Mouse (Mus musculus) heart, postnatal 10 days (tissue): Measurements from ENCODE around the gene Mmp27. TPM values are rescaled to one million over a fixed set of nuclear protein-coding genes. Genes with fewer than 3 reads are reported as not detected.
A peak's percentile ranks its signal among the peaks of the same experiment; 100 is the strongest.

ENCODE experiments used
- DNase-seq, 2 experiments: peaks; one replicate each; pipeline ENCODE4 v3.0.0; 2021
- intact Hi-C: fragments of 180-260 bp; cut with DNase I; formaldehyde crosslinking; loops from one replicate; pipeline ENCODE4 v1.15.1; 2025
- total RNA-seq, 2 experiments: library from RNA; stranded (reverse); gene quantifications; 2 replicates each; pipeline ENCODE4 v1.2.3; 2021

Gene Mmp27
- total RNA-seq, result not detected

- intact Hi-C loops, result no loop called here
- DNase-seq, result no peak
These were observed at the start of gene Mmp27 for GRCm38 (mm10) chr9:7571162-7571561. TSS of gene Mmp27 (plus strand) at chr9:7571396.

- no peak for DNase-seq
- intact Hi-C loops, result no loop called here
These were observed 44.8 kb upstream of the Mmp27 start for GRCm38 (mm10) chr9:7526255-7526940.

- intact Hi-C loops, result no loop called here
- DNase-seq, result no peak
These were observed 28.4 kb upstream of the Mmp27 start for GRCm38 (mm10) chr9:7542763-7543162.

- intact Hi-C loops, result no loop called here
- DNase-seq, result peak; percentile 26 to 34
These were observed 26.2 kb upstream of the Mmp27 start for GRCm38 (mm10) chr9:7544923-7545457.

GRCm38 (mm10) chr9:7545471-7545870 is 25.7 kb upstream of the Mmp27 start:
- DNase-seq, result peak; percentile 80
- intact Hi-C loops, result no loop called here

- peak in 1 of 2 experiments; percentile 6 for DNase-seq
- intact Hi-C loops, result no loop called here
These were observed 25.3 kb upstream of the Mmp27 start for GRCm38 (mm10) chr9:7545920-7546319.

- no peak for DNase-seq
- intact Hi-C loops, result no loop called here
These were observed 19.3 kb upstream of the Mmp27 start for GRCm38 (mm10) chr9:7551943-7552342.

- intact Hi-C loops, result no loop called here
These were observed 17.7 kb upstream of the Mmp27 start for GRCm38 (mm10) chr9:7553536-7553935.

GRCm38 (mm10) chr9:7554382-7554781 is 16.8 kb upstream of the Mmp27 start:
- intact Hi-C loops, result loop anchor here (2.0 kb wide), 1 partner anchor 40 kb away; no protein-coding TSS in a partner anchor

More at GRCm38 (mm10) chr9:7553536-7553935, 17.7 kb upstream of the Mmp27 start:
- no peak for DNase-seq

GRCm38 (mm10) chr9:7558221-7559017 is 12.8 kb upstream of the Mmp27 start, which contains the start of gene Mmp8:
TSS of gene Mmp8 (plus strand) at chr9:7558456.
- DNase-seq, result peak in 1 of 2 experiments; percentile 22
- intact Hi-C loops, result no loop called here

More at GRCm38 (mm10) chr9:7554382-7554781, 16.8 kb upstream of the Mmp27 start:
- peak; percentile 20 to 35 for DNase-seq

GRCm38 (mm10) chr9:7560026-7560425 is 11.2 kb upstream of the Mmp27 start:
- DNase-seq, result no peak
- intact Hi-C loops, result no loop called here

- intact Hi-C loops, result no loop called here
- DNase-seq, result no peak
These were observed 3.8 kb upstream of the Mmp27 start for GRCm38 (mm10) chr9:7567376-7567775.

- intact Hi-C loops, result no loop called here
- DNase-seq, result no peak
These were observed 3.3 kb upstream of the Mmp27 start for GRCm38 (mm10) chr9:7567923-7568322.

GRCm38 (mm10) chr9:7570485-7570884 is 711 bp upstream of the Mmp27 start:
- intact Hi-C loops, result no loop called here
- no peak for DNase-seq

GRCm38 (mm10) chr9:7572188-7572587 is 992 bp downstream of the Mmp27 start:
- no peak for DNase-seq
- intact Hi-C loops, result no loop called here

- intact Hi-C loops, result no loop called here
- no peak for DNase-seq
These were observed 1.6 kb downstream of the Mmp27 start for GRCm38 (mm10) chr9:7572663-7573308.

- intact Hi-C loops, result no loop called here
- DNase-seq, result no peak
These were observed 4.3 kb downstream of the Mmp27 start for GRCm38 (mm10) chr9:7575526-7575925.

GRCm38 (mm10) chr9:7577371-7577770 is 6.2 kb downstream of the Mmp27 start:
- intact Hi-C loops, result no loop called here
- no peak for DNase-seq

GRCm38 (mm10) chr9:7590063-7590462 is 18.9 kb downstream of the Mmp27 start:
- intact Hi-C loops, result no loop called here
- no peak for DNase-seq

- intact Hi-C loops, result no loop called here
- no peak for DNase-seq
These were observed 22.1 kb downstream of the Mmp27 start for GRCm38 (mm10) chr9:7593272-7593812.
